Mouse (Mus musculus) small intestine, adult 2 months (tissue): Measurements from ENCODE around the gene Fam189a1. TPM values are rescaled to one million over a fixed set of nuclear protein-coding genes. Genes with fewer than 3 reads are reported as not detected.

ENCODE experiments used
- H3K27ac ChIP-seq: fragments of 200-500 bp; 2 replicates; pipeline ENCODE4 v1.5.1; 2012; ENCODE audit warnings: low read depth, low read length, control low read depth, inconsistent platforms; ENCODE audit not compliant: insufficient read depth
- H3K27me3 ChIP-seq: fragments of 200-500 bp; 2 replicates; pipeline ENCODE4 v1.6.1; 2012; ENCODE audit warnings: mild to moderate bottlenecking, moderate library complexity, low read length, inconsistent platforms; ENCODE audit not compliant: control insufficient read depth, insufficient read depth
- H3K36me3 ChIP-seq: fragments of 200-500 bp; 2 replicates; pipeline ENCODE4 v1.6.1; 2012; ENCODE audit warnings: mild to moderate bottlenecking, low read length, control low read depth, inconsistent platforms; ENCODE audit not compliant: control insufficient read depth, insufficient read depth
- H3K4me1 ChIP-seq: fragments of 200-500 bp; 2 replicates; pipeline ENCODE4 v1.6.1; 2012; ENCODE audit warnings: low read length, inconsistent platforms, mixed read lengths; ENCODE audit not compliant: control insufficient read depth, insufficient read depth, insufficient read length
- H3K4me3 ChIP-seq: fragments of 200-500 bp; 2 replicates; pipeline ENCODE4 v1.5.1; 2012; ENCODE audit warnings: low read depth, mild to moderate bottlenecking, control low read depth, inconsistent platforms, low read length, moderate library complexity
- CTCF ChIP-seq: fragments of 200-500 bp; IDR thresholded peaks from 2 replicates; pipeline ENCODE4 v1.5.1; 2012; ENCODE audit warnings: low read depth, mild to moderate bottlenecking, control low read depth, inconsistent platforms, low read length, moderate library complexity, mixed read lengths; ENCODE audit not compliant: insufficient replicate concordance, insufficient read length; ENCODE audit errors: extremely low read depth
- POLR2A ChIP-seq: fragments of 200-500 bp; IDR thresholded peaks from 2 replicates; pipeline ENCODE4 v1.6.1; 2012; ENCODE audit warnings: low read depth, mild to moderate bottlenecking, control low read depth, inconsistent platforms, low read length, moderate library complexity
- WGBS: fragments of 180-500 bp; shearing (Covaris S2); methylation state at CpG from one replicate; pipeline ENCODE4 v1.1.7; 2018; 5-methylcytosine and 5-hydroxymethylcytosine counted together
- polyA plus RNA-seq: library from polyadenylated mRNA; depleted of rRNA; stranded (reverse); fragments of >200 nt; gene quantifications from 2 replicates; pipeline ENCODE4 v1.2.3, GENCODE M21; 2012

Gene Fam189a1
- polyA plus RNA-seq, 1 experiment, result 4.3 TPM

DNA sequence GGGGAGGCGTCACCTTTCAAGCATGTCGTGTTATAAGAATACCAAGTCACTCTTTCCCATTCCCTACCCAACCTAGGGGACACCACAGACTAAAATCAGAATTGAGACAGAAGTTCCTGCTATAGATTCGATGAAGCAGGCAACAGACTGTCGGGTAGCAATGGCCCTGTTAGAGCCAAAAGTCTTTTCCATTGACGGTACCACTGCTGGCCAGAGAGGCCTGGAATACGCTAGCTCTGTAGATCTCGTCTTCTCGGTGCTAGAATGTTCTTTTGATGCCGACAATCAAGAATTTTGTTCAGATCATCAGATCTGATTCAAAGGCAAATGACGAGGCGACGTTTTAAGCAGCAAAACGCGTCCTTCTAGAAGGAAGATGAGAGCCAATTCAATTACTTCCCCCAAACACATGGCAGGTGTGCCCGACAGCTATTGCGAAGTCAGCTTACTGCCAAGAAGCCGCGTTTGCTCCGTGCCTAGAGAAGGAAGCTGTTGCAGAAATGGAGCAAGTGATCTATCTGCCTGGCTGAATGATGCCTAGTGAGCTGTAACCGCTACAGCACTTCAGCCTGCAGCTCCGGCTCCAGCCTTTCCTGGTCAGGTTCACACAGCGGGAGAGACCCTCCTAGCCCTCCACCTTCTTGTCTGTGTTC lies 171.8 kb downstream of the Fam189a1 start:
- Histone ChIP-seq H3K4me1 (no peaks in the 10 kb centered on the region), H3K36me3 (no peaks in the 10 kb centered on the region), H3K4me3 (no peak overlapping the region), H3K27me3 (no peaks in the 10 kb centered on the region), H3K27ac (no peak overlapping the region)
- WGBS, result 81% methylated on average over 22 of the region's 22 CpGs
- no peak for TF ChIP-seq POLR2A

DNA sequence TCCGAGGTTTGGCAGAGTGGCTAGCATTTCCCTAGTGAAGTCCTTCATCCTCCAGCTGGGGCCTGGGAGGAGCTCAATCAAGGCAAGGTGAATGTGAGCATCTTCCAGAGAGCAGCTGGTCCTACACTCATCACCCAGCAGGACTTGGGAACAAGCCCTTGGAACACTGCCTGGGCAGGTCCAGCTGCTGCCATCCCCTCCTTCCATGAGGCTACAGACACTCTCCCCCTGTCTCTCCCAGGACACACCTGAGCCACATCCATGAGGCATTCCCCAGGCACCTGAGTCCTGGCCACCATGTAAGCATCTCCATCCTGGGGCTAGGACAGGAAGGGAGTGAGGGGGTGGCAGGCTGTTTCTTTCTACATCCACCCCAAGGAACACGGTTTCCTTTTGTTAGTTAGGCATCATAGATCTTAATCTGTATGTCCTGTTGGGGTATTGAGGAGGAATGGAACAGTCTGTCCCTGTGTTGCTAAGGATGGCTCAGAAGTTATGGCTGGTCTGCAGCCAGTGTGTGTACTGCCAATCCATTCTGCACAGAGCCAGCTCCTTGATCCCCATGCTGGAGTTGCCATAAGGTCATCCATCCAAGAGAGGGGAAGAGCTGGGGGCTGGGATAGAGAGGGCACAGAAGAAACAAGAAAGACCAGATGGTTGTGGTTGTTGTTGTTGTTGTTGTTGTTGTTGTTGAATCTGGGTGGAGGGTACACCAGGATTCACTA lies 174.7 kb downstream of the Fam189a1 start:
- Histone ChIP-seq H3K4me1 (no peaks in the 10 kb centered on the region), H3K4me3 (no peak overlapping the region), H3K27ac (no peak overlapping the region), H3K36me3 (no peaks in the 10 kb centered on the region), H3K27me3 (no peaks in the 10 kb centered on the region)
- WGBS, result 49% methylated on average over 2 of the region's 2 CpGs
- no peak for TF ChIP-seq CTCF
- no peak for TF ChIP-seq POLR2A

DNA sequence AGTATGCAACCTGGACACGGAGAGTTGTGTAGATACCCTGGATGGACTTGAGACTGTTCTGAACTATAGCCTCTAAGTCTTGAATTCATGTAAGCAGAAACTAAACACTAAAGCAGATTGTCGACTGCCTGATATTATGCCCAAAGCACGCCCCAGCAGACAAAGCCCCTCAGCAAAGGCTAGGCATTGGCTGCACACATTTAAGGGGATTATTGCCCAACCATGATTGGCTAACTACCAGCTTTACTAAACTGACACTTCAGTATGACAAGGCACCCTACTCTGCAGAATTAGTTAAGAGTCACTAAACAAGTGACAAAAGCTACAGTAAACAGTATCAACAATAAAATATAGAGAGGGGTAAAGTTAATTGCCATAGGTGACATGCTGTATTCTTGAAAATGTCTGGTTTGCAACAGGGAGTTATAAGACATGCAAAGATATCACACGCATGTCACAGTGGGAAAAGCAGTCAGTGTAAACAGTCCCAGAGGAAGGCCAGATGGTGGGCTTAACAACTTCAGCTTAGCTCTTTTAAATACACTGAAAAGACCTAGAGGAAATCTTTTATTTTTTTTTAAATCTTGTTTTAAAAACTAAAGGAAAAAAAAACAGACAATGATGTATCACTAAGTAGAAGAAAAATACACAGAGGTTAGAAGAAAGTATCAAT lies 182.6 kb downstream of the Fam189a1 start:
- no peak for TF ChIP-seq CTCF
- no peak for TF ChIP-seq POLR2A
- Histone ChIP-seq H3K27ac (no peak overlapping the region), H3K27me3 (no peaks in the 10 kb centered on the region), H3K4me1 (no peaks in the 10 kb centered on the region), H3K4me3 (no peak overlapping the region), H3K36me3 (no peaks in the 10 kb centered on the region)
- WGBS, result 74% methylated on average over 4 of the region's 4 CpGs

DNA sequence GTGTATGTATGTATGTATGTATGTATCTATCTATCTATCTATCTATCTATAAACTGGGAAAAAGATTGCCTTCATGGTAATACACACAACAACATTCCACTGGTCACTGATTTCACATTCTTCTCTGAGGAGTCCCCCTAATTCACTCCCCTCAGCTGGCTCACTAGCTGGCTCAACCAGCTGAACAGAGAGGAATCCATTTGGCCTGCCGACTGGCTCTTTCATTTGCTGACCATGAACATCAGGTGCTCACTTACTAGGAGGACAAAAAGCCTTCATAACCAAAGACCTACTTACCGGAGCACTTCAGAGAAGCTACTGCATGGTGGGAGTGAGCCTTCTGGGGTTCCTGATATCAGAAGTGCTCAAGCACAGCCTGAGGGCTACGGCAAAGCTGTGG lies 194.2 kb downstream of the Fam189a1 start:
- Histone ChIP-seq H3K4me3 (no peak overlapping the region), H3K27me3 (no peaks in the 10 kb centered on the region), H3K36me3 (no peaks in the 10 kb centered on the region), H3K4me1 (no peaks in the 10 kb centered on the region), H3K27ac (no peak overlapping the region)
- TF ChIP-seq POLR2A, result no peak
- TF ChIP-seq CTCF, result no peak
- WGBS, result 63% methylated on average over 3 of the region's 3 CpGs

DNA sequence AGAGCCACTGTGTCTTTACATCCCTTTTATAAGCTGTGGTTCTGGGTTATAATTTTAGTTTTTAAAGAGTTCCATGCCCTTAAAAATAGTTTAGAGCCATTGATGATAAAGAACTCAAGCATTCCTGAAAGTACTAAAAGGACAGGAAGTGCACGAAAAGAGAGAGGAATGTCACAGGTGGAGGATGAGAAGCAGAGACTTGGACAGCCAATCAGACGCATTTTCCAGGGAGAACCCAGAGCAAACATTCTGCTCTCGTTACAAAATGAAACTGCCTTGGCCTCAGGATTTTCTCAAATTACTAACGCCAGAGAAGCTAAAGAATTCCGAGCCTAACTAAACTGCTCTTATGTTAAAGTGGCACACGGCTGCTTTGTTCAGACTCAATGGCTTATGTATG lies 197.3 kb downstream of the Fam189a1 start:
- H3K27me3 ChIP-seq, result no peaks in the 10 kb centered on the region
- no peaks in the 10 kb centered on the region for H3K36me3 ChIP-seq
- H3K27ac ChIP-seq, result no peak overlapping the region
- no peak overlapping the region for H3K4me3 ChIP-seq
- TF ChIP-seq CTCF, result no peak
- no peak for TF ChIP-seq POLR2A
- WGBS, result 24% methylated on average over 6 of the region's 6 CpGs
- no peaks in the 10 kb centered on the region for H3K4me1 ChIP-seq

DNA sequence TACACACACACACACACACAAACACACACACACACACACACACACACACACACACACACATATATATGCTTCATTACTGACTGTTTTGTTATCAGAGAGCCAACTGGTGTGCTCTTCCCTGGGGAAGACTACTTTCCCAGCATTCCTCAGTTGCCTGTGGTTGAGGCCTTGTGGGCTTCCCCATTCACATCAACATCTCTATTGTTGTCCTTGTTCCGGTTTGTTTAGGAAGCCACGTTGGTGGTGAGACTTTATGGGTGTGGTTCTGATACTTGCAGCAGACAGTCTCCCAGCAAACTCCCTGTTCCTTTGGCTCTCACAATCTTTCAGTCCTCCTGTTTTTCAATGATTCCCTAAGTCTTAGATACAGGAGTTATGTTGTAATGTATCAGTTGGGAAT lies 204.2 kb downstream of the Fam189a1 start:
- Histone ChIP-seq H3K27me3 (no peaks in the 10 kb centered on the region), H3K36me3 (no peaks in the 10 kb centered on the region), H3K4me1 (no peaks in the 10 kb centered on the region), H3K27ac (no peak overlapping the region), H3K4me3 (no peak overlapping the region)
- 36% methylated on average over 2 of the region's 2 CpGs for WGBS
- TF ChIP-seq POLR2A, result no peak
- no peak for TF ChIP-seq CTCF

DNA sequence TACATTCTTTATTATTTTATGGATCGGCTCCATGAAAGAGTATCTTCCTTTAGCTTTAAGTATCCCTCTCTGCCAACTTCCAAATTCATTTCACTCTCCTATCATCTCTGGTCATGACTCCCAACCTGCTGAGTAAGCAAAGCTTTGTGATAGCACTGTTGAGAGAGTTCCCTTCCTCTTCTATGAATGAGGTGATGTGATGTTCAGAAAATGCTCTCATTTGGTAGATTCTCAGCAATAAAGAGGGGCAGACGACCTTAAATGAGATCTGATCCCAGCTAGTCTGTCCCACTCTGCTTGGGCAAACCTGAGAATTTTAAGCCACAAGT lies 205.6 kb downstream of the Fam189a1 start:
- no peak overlapping the region for H3K4me3 ChIP-seq
- H3K4me1 ChIP-seq, result no peaks in the 10 kb centered on the region
- 38% methylated on average over 2 of the region's 2 CpGs for WGBS
- no peaks in the 10 kb centered on the region for H3K27me3 ChIP-seq
- H3K36me3 ChIP-seq, result no peaks in the 10 kb centered on the region
- TF ChIP-seq POLR2A (no peak), CTCF (no peak)
- H3K27ac ChIP-seq, result no peak overlapping the region
